Comparison of ENCODE assay signal across 8 mouse cellular contexts in the genomic region with DNA sequence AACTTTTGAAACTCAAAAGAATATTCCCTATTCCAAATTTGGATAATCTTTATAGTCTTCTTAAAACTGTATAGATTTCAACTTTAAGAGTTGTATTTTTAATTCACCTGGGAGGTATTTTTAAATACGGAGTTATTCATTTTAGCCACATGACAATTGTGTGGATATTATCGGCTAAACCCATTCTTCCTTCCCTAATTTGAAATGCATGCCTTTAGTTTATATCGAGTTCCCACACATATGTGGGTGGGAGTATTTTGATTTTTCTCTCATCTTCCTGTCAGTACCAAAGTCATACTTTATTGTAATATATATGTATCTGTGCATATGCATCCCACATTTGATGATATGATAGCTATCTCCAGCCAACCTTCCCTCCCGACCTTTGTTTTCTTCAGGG. TPM values are rescaled to one million over a fixed set of nuclear protein-coding genes. Genes with fewer than 3 reads are reported as not detected.
DNase-seq lines count a peak whose midpoint lies in the region; ATAC-seq and TF ChIP-seq lines count a peak whose summit lies in the region.

A gene (plus strand): TSS at position 341 of the 400 bp plus-strand sequence.

- H3K9me3 ChIP-seq in embryonic facial prominence, embryonic 11.5 days (replicated peaks; ENCODE audit: control insufficient read depth, low read length) = no peaks in the 10 kb centered on the region
- no peaks in the 10 kb centered on the region for H3K9me3 ChIP-seq in heart, embryonic 13.5 days

- H3K4me2 ChIP-seq in embryonic facial prominence, embryonic 11.5 days (ENCODE audit: low read depth, low read length) = no peak within 1 kb of the TSS
- H3K4me2 ChIP-seq in heart, embryonic 13.5 days = peak within 1 kb of the TSS; percentile 84
- peak within 1 kb of the TSS; percentile 87 for H3K4me2 ChIP-seq in myocyte (ENCODE audit: low read depth)

- no peak for DNase-seq in lung, adult 2 months
- no peak for DNase-seq in lung, postnatal 25 days (ENCODE audit: low spot score)
- no peak for DNase-seq in embryonic facial prominence, embryonic 11.5 days (ENCODE audit: low spot score)
- DNase-seq in left cerebral cortex, postnatal 14 days (ENCODE audit: low spot score in 2 of 2) = no peak
- no peak for DNase-seq in thymus, postnatal 14 days
- no peak for DNase-seq in lung, postnatal 4 days

- no peaks in the 10 kb centered on the region for H3K27me3 ChIP-seq in embryonic facial prominence, embryonic 11.5 days (ENCODE audit: control insufficient read depth, insufficient read depth, low read length)
- H3K27me3 ChIP-seq in heart, embryonic 13.5 days (replicated peaks) = no peaks in the 10 kb centered on the region
- no peaks in the 10 kb centered on the region for H3K27me3 ChIP-seq in myocyte (ENCODE audit: control insufficient read depth, insufficient read depth, insufficient read length)

- H3K4me3 ChIP-seq in lung, adult 2 months (replicated peaks; ENCODE audit: extremely low read depth, low read depth, low read length) = no peak within 1 kb of the TSS
- no peak within 1 kb of the TSS for H3K4me3 ChIP-seq in embryonic facial prominence, embryonic 11.5 days (ENCODE audit: low read depth, low read length)
- peak within 1 kb of the TSS; percentile 71 for H3K4me3 ChIP-seq in heart, embryonic 13.5 days
- H3K4me3 ChIP-seq in myocyte = no peak within 1 kb of the TSS

- ATAC-seq in embryonic facial prominence, embryonic 11.5 days (replicated peaks; ENCODE audit: insufficient number of reproducible peaks, low FRiP score, low TSS enrichment, low read depth) = no peak
- no peak for ATAC-seq in heart, embryonic 13.5 days (ENCODE audit: extremely low read depth, insufficient number of reproducible peaks, low FRiP score, low TSS enrichment)

- WGBS in lung, adult 2 months = 87% methylated on average over 4 of the region's 4 CpGs
- WGBS in embryonic facial prominence, embryonic 11.5 days = 89% methylated on average over 4 of the region's 4 CpGs
- 83% methylated on average over 4 of the region's 4 CpGs for WGBS in heart, embryonic 13.5 days

- peaks cover 19% of the 10 kb centered on the region for H3K4me1 ChIP-seq in lung, adult 2 months (ENCODE audit: control insufficient read depth, insufficient read depth, low read length)
- H3K4me1 ChIP-seq in embryonic facial prominence, embryonic 11.5 days (ENCODE audit: control insufficient read depth, insufficient read depth, low read length) = peaks cover 4% of the 10 kb centered on the region; the same call in 1 of the 2 replicates
- H3K4me1 ChIP-seq in heart, embryonic 13.5 days = peaks cover 40% of the 10 kb centered on the region

- no peak within 1 kb of the TSS for H3K27ac ChIP-seq in embryonic facial prominence, embryonic 11.5 days (replicated peaks; ENCODE audit: low read depth, low read length)
- H3K27ac ChIP-seq in heart, embryonic 13.5 days (replicated peaks) = peak within 1 kb of the TSS; percentile 86

- no peaks in the 10 kb centered on the region; the same call in 1 of the 2 replicates for H3K36me3 ChIP-seq in embryonic facial prominence, embryonic 11.5 days (replicated peaks; ENCODE audit: control insufficient read depth, insufficient read depth, low read depth, low read length)
- H3K36me3 ChIP-seq in heart, embryonic 13.5 days = peaks cover 14% of the 10 kb centered on the region
- H3K36me3 ChIP-seq in myocyte (ENCODE audit: control insufficient read depth, insufficient read depth) = peaks cover 16% of the 10 kb centered on the region

- intact Hi-C loops in left cerebral cortex, postnatal 14 days (cut with DNase I) = no loop called here

- H3ac ChIP-seq in myocyte (ENCODE audit: control insufficient read depth, insufficient read length) = no peak within 1 kb of the TSS

- no peak within 1 kb of the TSS for H3K9ac ChIP-seq in embryonic facial prominence, embryonic 11.5 days (replicated peaks; ENCODE audit: low read length)
- peak within 1 kb of the TSS; percentile 93 for H3K9ac ChIP-seq in heart, embryonic 13.5 days

- no peak for TF ChIP-seq CTCF in lung, adult 2 months (IDR thresholded peaks at IDR 0.05; ENCODE audit: insufficient read depth, low read length)

- peaks cover 23% of the 10 kb centered on the region for H3K79me2 ChIP-seq in myocyte (ENCODE audit: control insufficient read depth, insufficient read depth)

- TF ChIP-seq POLR2A in lung, adult 2 months (IDR thresholded peaks at IDR 0.05; ENCODE audit: borderline replicate concordance, extremely low read depth, low read depth, low read length) = no peak
- TF ChIP-seq POLR2A in myocyte (IDR thresholded peaks at IDR 0.05; ENCODE audit: insufficient read length, low read depth) = no peak

TF ChIP-seq in myocyte, 11 proteins besides CTCF, POLR2A, EP300 and RAD21:
- TF ChIP-seq USF1 (IDR thresholded peaks at IDR 0.05; ENCODE audit: low read depth) = no peak
- no peak for TF ChIP-seq SRF (IDR thresholded peaks at IDR 0.05; ENCODE audit: control insufficient read depth, insufficient read length, low read depth)
- no peak for TF ChIP-seq POLR2AphosphoS2 (IDR thresholded peaks at IDR 0.05; ENCODE audit: insufficient read length, low read depth)
- no peak for TF ChIP-seq MAX (IDR thresholded peaks at IDR 0.05; ENCODE audit: low read depth)
- no peak for TF ChIP-seq CEBPB (IDR thresholded peaks at IDR 0.05; ENCODE audit: insufficient read depth, poor library complexity, severe bottlenecking)
- no peak for TF ChIP-seq TCF3 (IDR thresholded peaks at IDR 0.05; ENCODE audit: insufficient read length, low read depth)
- TF ChIP-seq MYOD1 (IDR thresholded peaks at IDR 0.05; ENCODE audit: control insufficient read depth in 1 of 3, insufficient read length in 2 of 3, low read depth in 2 of 3) = no peak
- no peak for TF ChIP-seq REST (IDR thresholded peaks at IDR 0.05; ENCODE audit: insufficient read depth, insufficient read length)
- TF ChIP-seq MYOG (IDR thresholded peaks at IDR 0.05; ENCODE audit: control insufficient read depth in 1 of 3, insufficient read depth in 1 of 3, insufficient read length in 2 of 3, low read depth in 2 of 3) = no peak
- no peak for TF ChIP-seq TCF12 (IDR thresholded peaks at IDR 0.05; ENCODE audit: insufficient read depth, poor library complexity, severe bottlenecking)
- TF ChIP-seq E2F4 (IDR thresholded peaks at IDR 0.05; ENCODE audit: insufficient read depth) = no peak

RNA-seq across cellular contexts. Expression of the gene that starts here (rescaled TPM):
- 4,642 and 7,955 TPM in 2 replicates for polyA plus RNA-seq in lung, adult 2 months (2012; rRNA removed)
- 1,303 and 1,312 TPM in 2 replicates for polyA plus RNA-seq in embryonic facial prominence, embryonic 11.5 days (2014; fragmentation: Nextera tagmentation; extraction: Ambion mirVana)
- 2,189 and 2,554 TPM in 2 replicates for polyA plus RNA-seq in heart, embryonic 13.5 days (2015; fragmentation: Nextera tagmentation; extraction: Ambion mirVana)
- total RNA-seq in left cerebral cortex, postnatal 14 days (2021) = 1,000 to 10,000 TPM; 1,766 to 1,778 TPM
- 6,603 TPM for polyA plus RNA-seq in myocyte (2012; fragmentation: generic; extraction: Trizol)
